Mouse (Mus musculus) ovary, adult 18-20 months (tissue): ENCODE results near the gene Adra2c.

ENCODE experiments used
- DNase-seq: peaks from one replicate; pipeline ENCODE4 v3.0.0; 2022; ENCODE audit warnings: low spot score, mixed read lengths

Adra2c gene

DNA sequence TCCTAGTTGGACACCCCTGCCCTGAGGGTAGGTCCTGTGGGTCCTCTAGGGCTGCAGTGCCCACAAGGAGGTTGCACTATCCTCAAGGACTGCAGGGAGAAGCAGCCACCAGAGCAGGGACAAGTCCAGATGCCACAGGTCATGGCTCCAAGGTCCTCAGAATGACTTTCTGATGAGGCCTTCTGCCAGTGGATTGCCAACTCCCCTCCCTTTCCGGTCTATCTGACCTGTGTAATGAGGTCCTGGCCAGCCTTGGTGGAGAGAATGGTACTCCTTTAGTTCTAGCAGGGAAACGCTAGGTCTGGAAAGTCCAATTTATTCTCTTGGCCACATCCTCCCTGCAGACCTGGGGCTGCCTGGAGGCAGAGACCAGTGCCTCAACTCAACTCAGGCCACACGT lies at the start of gene Adra2c:
Gene Adra2c, plus strand, starts transcription at position 301 of the 400 bp plus-strand sequence.
- DNase-seq = no peak

DNA sequence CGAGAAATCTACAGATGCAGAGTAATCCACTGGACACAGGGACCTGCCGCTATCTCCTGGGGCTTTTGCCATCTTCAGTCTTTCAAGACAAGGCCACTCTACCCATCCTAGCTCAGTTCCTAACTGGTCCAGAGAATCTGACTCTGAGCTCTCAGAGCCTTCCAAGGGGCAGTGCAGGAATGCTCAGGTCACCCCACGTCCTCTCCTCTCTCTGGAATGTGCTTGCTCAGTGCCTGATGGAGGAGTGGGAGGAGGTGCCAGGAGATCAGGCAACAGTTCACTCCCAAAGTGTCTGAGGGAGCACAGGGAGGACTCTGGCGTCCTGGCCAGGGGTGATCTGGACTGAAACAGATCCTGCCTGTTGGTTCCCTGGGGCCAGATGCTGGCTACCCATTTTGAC lies 45.0 kb upstream of the Adra2c start:
- no peak for DNase-seq

DNA sequence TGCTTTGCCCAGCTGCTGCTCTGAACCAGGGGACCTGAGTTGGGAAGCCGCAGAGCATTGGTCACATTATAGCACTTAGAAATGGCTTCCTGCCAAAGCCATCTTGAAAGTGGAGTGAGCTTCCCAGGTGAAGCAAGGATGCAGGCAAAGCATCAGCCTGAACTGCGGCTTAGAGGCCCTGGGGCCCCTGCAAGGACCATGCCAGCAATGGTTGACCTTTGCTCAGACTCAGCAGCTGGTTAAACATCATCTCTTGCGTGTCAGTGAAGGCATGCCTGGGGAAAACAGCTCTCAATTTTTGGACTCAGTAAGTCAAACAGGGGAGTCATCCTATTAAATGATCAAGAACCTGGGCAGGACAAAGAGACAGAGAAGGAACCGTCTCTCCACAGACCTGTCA lies 40.4 kb upstream of the Adra2c start:
- no peak for DNase-seq

- DNase-seq = no peak
Measured at GRCm38 (mm10) chr5:35238627-35239026, 39.5 kb upstream of the Adra2c start.

DNA sequence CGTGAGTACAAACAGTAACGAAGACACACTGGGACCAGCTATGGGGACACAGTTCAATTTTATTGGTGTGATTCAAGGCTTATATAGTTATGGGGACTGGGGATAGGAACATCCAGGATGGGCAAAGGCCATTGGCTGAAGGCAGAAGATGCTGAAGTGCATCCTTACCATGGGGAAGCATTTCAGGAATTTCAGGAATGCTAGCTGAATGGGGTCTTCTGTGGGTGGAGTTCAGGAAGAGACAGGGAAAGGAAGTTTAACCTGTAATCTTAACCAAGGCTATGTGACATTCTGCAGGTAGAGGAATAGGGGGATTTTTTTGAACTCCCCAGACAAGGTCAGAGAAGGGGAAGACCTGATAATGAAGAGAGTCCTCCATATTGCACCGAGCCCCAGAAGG lies 36.6 kb upstream of the Adra2c start:
- no peak for DNase-seq

- no peak for DNase-seq
Measured at GRCm38 (mm10) chr5:35244204-35244603, 33.9 kb upstream of the Adra2c start.

DNA sequence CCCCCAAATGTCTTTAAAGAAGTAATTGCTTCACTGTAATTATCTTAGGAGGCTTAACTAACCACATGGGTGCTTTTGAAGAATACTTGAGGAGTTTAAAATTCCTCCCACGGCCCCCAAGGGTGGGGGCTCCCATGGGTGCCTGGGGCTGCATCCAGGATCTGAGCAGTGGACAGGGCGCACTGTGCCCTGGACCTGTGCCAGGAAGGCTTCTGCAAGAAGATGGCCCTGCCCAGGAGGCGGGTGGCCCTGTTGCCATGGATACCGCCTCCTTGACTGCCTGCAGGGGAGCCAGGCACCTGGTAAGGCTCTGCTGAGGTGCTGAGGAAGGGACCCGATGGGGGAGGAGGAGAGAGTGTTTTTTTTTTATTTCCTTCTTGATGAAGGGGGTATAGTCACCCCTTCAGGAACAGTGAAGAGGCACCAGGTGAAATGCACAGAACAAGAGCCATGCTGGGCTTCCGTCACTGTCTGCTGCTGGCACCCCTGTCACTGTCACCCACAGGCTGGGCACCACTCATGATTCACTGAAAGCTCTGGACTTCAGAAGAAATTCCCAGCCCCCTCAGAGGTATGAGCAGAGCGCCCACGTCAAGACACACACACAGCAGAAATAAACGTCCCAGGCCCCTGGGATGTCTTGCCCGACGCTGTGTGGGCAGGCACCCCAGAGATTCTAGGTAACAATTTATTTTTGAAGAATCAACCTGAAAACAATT lies 32.4 kb upstream of the Adra2c start:
- peak; percentile 56 for DNase-seq

GRCm38 (mm10) chr5:35254964-35255716 lies 23.0 kb upstream of the Adra2c start:
- no peak for DNase-seq

DNA sequence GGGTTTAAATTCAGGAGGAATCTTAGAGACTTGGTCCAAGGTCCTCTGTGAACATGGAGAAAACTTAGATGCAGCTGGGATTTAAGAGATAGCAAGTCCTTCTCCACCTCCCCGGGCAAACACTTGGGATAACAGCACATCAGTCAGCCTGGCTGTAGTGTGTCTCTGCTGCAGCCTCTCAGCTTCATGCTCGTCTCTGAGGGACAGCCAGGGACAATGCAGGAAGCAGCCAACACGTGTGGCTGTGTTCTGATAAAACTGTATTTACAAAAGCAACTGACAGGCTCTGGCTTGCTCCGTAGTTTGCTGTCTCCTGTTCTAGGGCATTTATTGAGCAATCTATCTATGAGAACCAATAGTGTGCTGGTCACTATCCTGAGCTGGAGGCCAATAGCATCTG lies 14.4 kb upstream of the Adra2c start:
- no peak for DNase-seq

DNA sequence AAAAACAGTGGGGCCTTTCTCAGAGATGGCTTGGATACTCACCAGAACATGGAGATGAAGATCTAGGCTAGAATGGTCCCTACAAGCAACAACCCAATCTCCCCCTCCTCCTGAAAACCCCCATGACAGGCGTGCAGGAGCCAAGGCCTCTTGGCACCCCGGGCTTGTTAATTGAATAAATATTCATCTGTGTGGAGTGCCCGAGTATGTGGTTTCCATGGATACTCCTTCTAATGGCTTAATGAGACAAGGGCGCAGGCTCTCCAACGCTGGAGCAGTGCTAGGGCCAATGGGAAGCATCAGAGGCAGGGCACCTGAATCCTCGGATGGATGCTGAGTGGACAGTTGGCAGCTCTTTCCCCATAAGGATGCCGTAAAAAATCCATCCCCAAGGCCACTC lies 10.6 kb upstream of the Adra2c start:
- DNase-seq = no peak

DNA sequence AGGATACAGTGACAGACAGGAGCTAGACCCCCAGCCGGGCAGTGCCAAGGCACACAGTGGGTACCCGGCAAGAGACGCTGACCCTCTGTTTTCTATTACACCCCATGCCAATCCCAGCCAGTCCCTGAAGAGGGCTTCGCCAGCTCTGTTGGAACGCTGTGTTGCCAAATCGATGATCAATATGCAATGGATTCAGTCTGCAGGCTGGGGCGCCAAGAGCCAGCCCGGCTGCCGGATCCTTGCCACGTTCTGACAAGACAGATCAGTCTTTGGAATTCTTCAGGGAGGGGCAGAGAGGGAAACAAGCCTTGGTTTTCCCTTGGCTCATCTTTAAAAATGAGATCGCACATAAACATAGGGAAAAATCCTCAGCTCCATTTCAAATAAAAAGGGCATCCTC lies 2.8 kb upstream of the Adra2c start:
- DNase-seq = no peak

DNA sequence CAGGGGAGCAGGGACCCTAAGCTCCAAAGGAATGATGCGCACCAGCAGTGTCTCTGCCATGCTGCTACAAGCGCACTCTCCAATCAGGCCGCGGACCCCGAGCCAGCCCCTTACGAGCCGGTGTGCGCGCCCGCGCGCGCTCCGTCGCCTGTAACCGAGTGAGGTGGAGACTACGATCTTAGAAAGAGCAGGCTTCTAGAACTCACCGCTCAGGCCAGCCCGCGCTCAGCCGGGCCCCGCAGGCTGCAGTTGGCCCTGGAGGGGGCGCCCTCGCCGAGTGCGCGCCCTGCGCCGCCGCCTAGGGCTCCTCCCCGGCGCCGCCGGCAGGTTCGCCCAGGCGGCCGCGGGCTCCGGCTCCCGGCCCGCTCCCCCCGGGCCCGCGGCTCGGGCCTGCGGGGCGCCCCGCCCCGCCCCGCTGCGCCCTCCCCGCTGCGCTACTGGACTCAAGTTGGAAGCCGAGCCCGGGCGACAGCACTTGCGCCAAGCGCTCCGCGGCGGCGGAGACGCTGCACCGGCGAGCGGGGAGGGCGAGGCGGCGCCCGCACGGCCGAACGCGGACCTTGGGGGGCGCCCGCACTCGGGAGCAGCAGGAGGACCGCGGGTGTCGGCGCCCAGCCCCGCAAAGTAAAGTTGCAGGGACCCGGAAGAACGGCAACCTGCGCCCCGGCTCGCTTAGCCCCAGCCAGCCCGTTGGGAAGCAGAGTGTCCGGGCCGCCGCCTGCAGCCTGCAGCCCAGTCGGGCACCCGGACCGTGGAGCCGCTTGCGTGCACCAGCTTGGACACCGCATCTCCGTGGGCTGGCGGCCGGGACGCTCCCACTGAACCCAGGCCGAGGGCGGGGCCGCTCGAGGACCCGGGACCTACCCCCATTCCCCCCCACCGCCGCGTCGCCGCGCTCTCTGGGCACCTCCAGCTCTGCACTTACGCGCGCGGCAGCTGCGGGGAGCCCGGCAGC lies 899 bp downstream of the Adra2c start:
- DNase-seq = peak; percentile 12

- DNase-seq = no peak
Measured at GRCm38 (mm10) chr5:35279696-35280001, 1.5 kb downstream of the Adra2c start.

- no peak for DNase-seq
Measured at GRCm38 (mm10) chr5:35280002-35280782, 2.1 kb downstream of the Adra2c start.

DNA sequence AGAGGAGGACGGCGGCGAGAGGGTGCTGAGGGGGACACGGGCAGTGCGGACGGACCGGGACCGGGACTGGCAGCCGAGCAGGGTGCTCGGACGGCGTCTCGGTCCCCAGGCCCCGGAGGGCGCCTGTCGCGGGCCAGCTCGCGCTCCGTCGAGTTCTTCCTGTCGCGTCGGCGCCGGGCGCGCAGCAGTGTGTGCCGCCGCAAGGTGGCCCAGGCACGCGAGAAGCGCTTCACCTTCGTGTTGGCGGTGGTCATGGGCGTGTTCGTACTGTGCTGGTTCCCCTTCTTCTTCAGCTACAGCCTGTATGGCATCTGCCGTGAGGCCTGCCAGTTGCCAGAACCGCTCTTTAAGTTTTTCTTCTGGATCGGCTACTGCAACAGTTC lies 2.7 kb downstream of the Adra2c start:
- DNase-seq = no peak

- DNase-seq = no peak
Measured at GRCm38 (mm10) chr5:35285281-35285680, 7.2 kb downstream of the Adra2c start.

DNA sequence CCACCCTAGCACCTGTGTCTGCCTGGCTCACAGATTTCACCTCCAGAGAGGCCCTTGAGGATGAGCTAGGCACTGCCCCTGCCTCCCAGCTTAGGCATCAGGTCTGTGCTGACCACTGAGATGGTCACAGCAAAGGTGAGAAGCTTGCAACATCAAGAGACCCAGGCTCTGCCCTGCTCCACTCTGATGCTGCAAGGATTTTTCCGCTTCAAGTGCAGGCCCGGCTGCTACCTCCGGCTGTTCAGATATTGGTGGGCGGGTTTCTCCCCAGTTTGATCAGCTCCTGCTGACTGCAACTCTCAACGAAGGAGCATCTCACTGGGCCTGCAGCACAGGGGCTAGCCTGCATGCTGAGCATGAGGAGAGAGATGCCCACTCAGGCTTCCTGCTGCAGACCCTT lies 8.1 kb downstream of the Adra2c start:
- no peak for DNase-seq

GRCm38 (mm10) chr5:35299621-35300020 lies 21.5 kb downstream of the Adra2c start:
- DNase-seq = no peak

DNA sequence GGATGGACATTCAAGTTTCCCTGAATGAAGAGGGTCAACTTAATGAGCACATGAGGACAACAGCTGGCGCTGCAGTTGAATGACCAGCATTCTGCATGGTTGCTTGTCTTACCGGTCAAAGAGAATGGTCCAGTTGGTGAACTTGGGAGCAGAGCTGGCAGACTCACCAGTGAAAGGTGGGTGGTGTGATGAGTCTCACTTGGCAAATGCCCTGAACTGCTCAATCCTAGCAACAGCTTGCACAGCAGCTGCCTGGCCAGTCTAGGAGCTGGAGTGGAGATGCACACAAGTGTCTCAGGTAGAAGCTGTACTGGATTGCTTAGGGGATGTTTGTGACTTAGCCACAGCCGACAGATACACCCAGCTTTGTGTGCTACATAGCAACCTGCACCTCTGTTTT lies 26.1 kb downstream of the Adra2c start:
- DNase-seq = no peak

- no peak for DNase-seq
Measured at GRCm38 (mm10) chr5:35305332-35305731, 27.2 kb downstream of the Adra2c start.

DNA sequence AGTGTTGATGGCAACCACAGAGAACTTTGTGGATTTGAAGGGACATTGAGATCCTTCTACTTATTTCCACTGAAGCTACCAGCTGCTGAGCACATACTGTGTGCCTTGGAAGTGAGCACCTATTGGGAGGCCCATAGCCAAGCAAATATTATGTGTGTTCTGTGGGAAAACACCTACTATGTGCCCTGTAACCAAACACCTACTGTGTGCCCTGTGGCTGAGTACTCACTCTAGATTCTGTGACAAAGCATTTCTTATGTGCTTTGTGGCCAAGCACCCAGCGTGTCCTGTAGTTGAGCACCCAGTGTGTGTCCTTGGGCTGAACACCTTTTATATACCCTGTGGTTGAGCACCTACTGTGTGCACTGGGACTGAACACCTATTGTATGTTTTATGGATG lies 28.6 kb downstream of the Adra2c start:
- DNase-seq = no peak

DNA sequence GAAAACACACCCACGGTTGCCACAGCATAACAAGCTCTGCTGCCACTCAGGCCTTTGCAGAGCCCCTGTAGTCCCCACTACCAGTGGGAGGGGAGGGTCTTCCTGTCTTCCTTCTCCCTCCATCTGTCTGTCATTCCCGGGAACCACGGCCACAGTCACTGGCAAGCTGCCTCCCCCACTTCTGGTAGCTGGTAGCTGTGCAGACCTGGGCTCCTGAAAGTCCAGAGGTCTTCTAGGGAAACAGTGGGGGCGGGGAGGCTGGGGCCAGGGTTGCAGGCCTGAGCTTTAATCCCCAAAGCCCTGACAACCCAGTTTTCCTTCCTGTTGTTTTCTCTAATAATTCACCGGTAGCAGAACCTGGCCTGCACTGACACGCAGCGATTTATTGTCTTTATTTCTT lies 31.7 kb downstream of the Adra2c start:
- no peak for DNase-seq
